Mouse (Mus musculus) cortical plate, adult 2 months (tissue): Measurements from ENCODE around the gene Vgf.

ENCODE experiments used
- CTCF ChIP-seq: fragments of 200-500 bp; IDR thresholded peaks from 2 replicates; pipeline ENCODE4 v1.5.1; 2011; ENCODE audit warnings: mild to moderate bottlenecking, control low read depth, low read length; ENCODE audit not compliant: insufficient read depth; ENCODE audit errors: extremely low read depth
- POLR2A ChIP-seq: fragments of 200-500 bp; IDR thresholded peaks from 2 replicates; pipeline ENCODE4 v1.6.1; 2011; ENCODE audit warnings: mild to moderate bottlenecking, low read length, control low read depth; ENCODE audit not compliant: insufficient read depth; ENCODE audit errors: extremely low read depth

- no peak for TF ChIP-seq POLR2A
- no peak for TF ChIP-seq CTCF
Measured at GRCm38 (mm10) chr5:137076191-137076930, 50.2 kb downstream of the Vgf start.
